1 mouse cellular context compared by ENCODE assay signal in genomic region chr11:76406702-76407583, GRCm38 (mm10).
TF ChIP-seq lines count a peak whose summit lies in the region.

Gene Timm22, plus strand, starts transcription at chr11:76406952.

TF ChIP-seq in CH12.LX, 34 proteins besides CTCF, POLR2A, EP300 and RAD21 (continued from another document):
- TF ChIP-seq ZNF384 (IDR thresholded peaks at IDR 0.05; ENCODE audit: low read depth, low read length) (peak; percentile 33; the same call in 1 of the 2 replicates), E2F4 (IDR thresholded peaks at IDR 0.05; ENCODE audit: insufficient replicate concordance, low read depth, low read length) (no peak; the same call in 1 of the 2 replicates), SIN3A (IDR thresholded peaks at IDR 0.05; ENCODE audit: low read length) (peak; percentile 98), ZMIZ1 (IDR thresholded peaks at IDR 0.05; ENCODE audit: low read depth, low read length) (peak; percentile 92), HCFC1 (IDR thresholded peaks at IDR 0.05; ENCODE audit: low read depth, low read length) (peak; percentile 98), MAFK (IDR thresholded peaks at IDR 0.05; ENCODE audit: insufficient replicate concordance, low read length) (no peak), MEF2A (IDR thresholded peaks at IDR 0.05; ENCODE audit: borderline replicate concordance, low read depth, low read length) (peak; percentile 58; the same call in 1 of the 2 replicates), ZC3H11A (IDR thresholded peaks at IDR 0.05; ENCODE audit: low read depth, low read length) (peak; percentile 100), NELFE (IDR thresholded peaks at IDR 0.05; ENCODE audit: low read depth, low read length) (peak; percentile 91), MXI1 (IDR thresholded peaks at IDR 0.05; ENCODE audit: low read depth, low read length) (peak; percentile 62), TCF12 (IDR thresholded peaks at IDR 0.05; ENCODE audit: low read depth, low read length) (peak; percentile 93), GABPA (IDR thresholded peaks at IDR 0.05; ENCODE audit: insufficient replicate concordance, low read depth, low read length) (peak; percentile 92; the same call in 1 of the 2 replicates), BHLHE40 (IDR thresholded peaks at IDR 0.05; ENCODE audit: low read depth, low read length) (peak; percentile 87), SMC3 (IDR thresholded peaks at IDR 0.05; ENCODE audit: low read depth, low read length) (peak; percentile 95)
